Mouse (Mus musculus): ENCODE measurements around the gene Psmb2. TPM values are rescaled to one million over a fixed set of nuclear protein-coding genes. Genes with fewer than 3 reads are reported as not detected.

Psmb2 gene
- 269 and 289 TPM in 2 replicates for total RNA-seq (2014; fragmentation: Nextera tagmentation)
- 199 and 210 TPM in 2 replicates for total RNA-seq (2017)
- polyA plus RNA-seq (2012), result 142 and 179 TPM in 2 replicates

GRCm38 (mm10) chr4:126677054-126678003, at the start of gene Psmb2:
Gene Psmb2 (plus strand): TSS chr4:126677630.
- peak within 1 kb of the TSS; percentile 100 for H3K4me3 ChIP-seq (ENCODE audit: low read depth, low read length)
- peak; percentile 66 for ATAC-seq (ENCODE audit: extremely low read depth, insufficient number of reproducible peaks, low FRiP score, poor library complexity, severe bottlenecking)

GRCm38 (mm10) chr4:126631922-126632321, 45.5 kb upstream of the Psmb2 start:
- no peak for DNase-seq (ENCODE audit: low spot score)
- H3K36me3 ChIP-seq (replicated peaks), result no peaks in the 10 kb centered on the region
- no peaks in the 10 kb centered on the region for H3K9me3 ChIP-seq (replicated peaks)
- no peaks in the 10 kb centered on the region for H3K4me1 ChIP-seq (ENCODE audit: insufficient read depth, low read depth, low read length)
- TF ChIP-seq GATA1 (IDR thresholded peaks at IDR 0.05; ENCODE audit: borderline replicate concordance, low read length) (no peak), CTCF (IDR thresholded peaks at IDR 0.05; ENCODE audit: low read depth, low read length) (no peak), GATA2 (IDR thresholded peaks at IDR 0.05; ENCODE audit: borderline replicate concordance, low read depth, low read length) (no peak), POLR2AphosphoS5 (IDR thresholded peaks at IDR 0.05; ENCODE audit: insufficient replicate concordance, low read depth, low read length) (no peak), TAL1 (conservative IDR thresholded peaks at IDR 0.05; ENCODE audit: low read depth, low read length) (no peak)
- H3K4me3 ChIP-seq (ENCODE audit: low read depth, low read length), result no peak overlapping the region
- ATAC-seq (ENCODE audit: extremely low read depth, insufficient number of reproducible peaks, low FRiP score, poor library complexity, severe bottlenecking), result no peak
- peaks cover 16% of the 10 kb centered on the region for H3K27me3 ChIP-seq (ENCODE audit: insufficient read depth, low read length)

More at GRCm38 (mm10) chr4:126677054-126678003, at the start of gene Psmb2:
- no peaks in the 10 kb centered on the region for H3K9me3 ChIP-seq (replicated peaks)
- 0 out of 2 replicates have a peak, but pooled peaks cover 6% of the 10 kb centered on the region for H3K27me3 ChIP-seq (ENCODE audit: insufficient read depth, low read length)
- peak; percentile 89 for DNase-seq (ENCODE audit: low spot score)
- H3K36me3 ChIP-seq (replicated peaks), result peaks cover 25% of the 10 kb centered on the region
- TF ChIP-seq CTCF (IDR thresholded peaks at IDR 0.05; ENCODE audit: low read depth, low read length), result no peak
- TF ChIP-seq GATA2 (IDR thresholded peaks at IDR 0.05; ENCODE audit: borderline replicate concordance, low read depth, low read length), result no peak
- no peak for TF ChIP-seq POLR2AphosphoS5 (IDR thresholded peaks at IDR 0.05; ENCODE audit: insufficient replicate concordance, low read depth, low read length)
- TF ChIP-seq GATA1 (IDR thresholded peaks at IDR 0.05; ENCODE audit: borderline replicate concordance, low read length), result no peak
- TF ChIP-seq TAL1 (conservative IDR thresholded peaks at IDR 0.05; ENCODE audit: low read depth, low read length), result no peak
- H3K4me1 ChIP-seq (ENCODE audit: insufficient read depth, low read depth, low read length), result peaks cover 29% of the 10 kb centered on the region

GRCm38 (mm10) chr4:126632668-126633067, 44.8 kb upstream of the Psmb2 start:
- TF ChIP-seq TAL1 (conservative IDR thresholded peaks at IDR 0.05; ENCODE audit: low read depth, low read length) (no peak), GATA1 (IDR thresholded peaks at IDR 0.05; ENCODE audit: borderline replicate concordance, low read length) (no peak), GATA2 (IDR thresholded peaks at IDR 0.05; ENCODE audit: borderline replicate concordance, low read depth, low read length) (no peak), CTCF (IDR thresholded peaks at IDR 0.05; ENCODE audit: low read depth, low read length) (no peak), POLR2AphosphoS5 (IDR thresholded peaks at IDR 0.05; ENCODE audit: insufficient replicate concordance, low read depth, low read length) (no peak)

GRCm38 (mm10) chr4:126636330-126636729, 41.1 kb upstream of the Psmb2 start:
- H3K4me3 ChIP-seq (ENCODE audit: low read depth, low read length), result no peak overlapping the region
- DNase-seq (ENCODE audit: low spot score) (no peak), ATAC-seq (ENCODE audit: extremely low read depth, insufficient number of reproducible peaks, low FRiP score, poor library complexity, severe bottlenecking) (no peak)
- H3K4me1 ChIP-seq (ENCODE audit: insufficient read depth, low read depth, low read length), result no peaks in the 10 kb centered on the region
- H3K36me3 ChIP-seq (replicated peaks), result no peaks in the 10 kb centered on the region
- H3K9me3 ChIP-seq (replicated peaks), result no peaks in the 10 kb centered on the region
- peaks cover 22% of the 10 kb centered on the region for H3K27me3 ChIP-seq (ENCODE audit: insufficient read depth, low read length)
- no peak for TF ChIP-seq TAL1 (conservative IDR thresholded peaks at IDR 0.05; ENCODE audit: low read depth, low read length)
- no peak for TF ChIP-seq POLR2AphosphoS5 (IDR thresholded peaks at IDR 0.05; ENCODE audit: insufficient replicate concordance, low read depth, low read length)
- TF ChIP-seq GATA1 (IDR thresholded peaks at IDR 0.05; ENCODE audit: borderline replicate concordance, low read length), result no peak
- TF ChIP-seq CTCF (IDR thresholded peaks at IDR 0.05; ENCODE audit: low read depth, low read length), result no peak
- no peak for TF ChIP-seq GATA2 (IDR thresholded peaks at IDR 0.05; ENCODE audit: borderline replicate concordance, low read depth, low read length)

More at GRCm38 (mm10) chr4:126632668-126633067, 44.8 kb upstream of the Psmb2 start:
- no peaks in the 10 kb centered on the region for H3K36me3 ChIP-seq (replicated peaks)
- no peaks in the 10 kb centered on the region for H3K9me3 ChIP-seq (replicated peaks)
- H3K4me3 ChIP-seq (ENCODE audit: low read depth, low read length), result no peak overlapping the region
- DNase-seq (ENCODE audit: low spot score) (no peak), ATAC-seq (ENCODE audit: extremely low read depth, insufficient number of reproducible peaks, low FRiP score, poor library complexity, severe bottlenecking) (no peak)
- H3K27me3 ChIP-seq (ENCODE audit: insufficient read depth, low read length), result peaks cover 14% of the 10 kb centered on the region
- no peaks in the 10 kb centered on the region for H3K4me1 ChIP-seq (ENCODE audit: insufficient read depth, low read depth, low read length)

GRCm38 (mm10) chr4:126637446-126637845, 40.0 kb upstream of the Psmb2 start:
- Histone ChIP-seq H3K9me3 (replicated peaks) (no peaks in the 10 kb centered on the region), H3K4me1 (ENCODE audit: insufficient read depth, low read depth, low read length) (no peaks in the 10 kb centered on the region), H3K36me3 (replicated peaks) (no peaks in the 10 kb centered on the region), H3K4me3 (ENCODE audit: low read depth, low read length) (no peak overlapping the region), H3K27me3 (ENCODE audit: insufficient read depth, low read length) (peaks cover 29% of the 10 kb centered on the region)
- DNase-seq (ENCODE audit: low spot score) (no peak), ATAC-seq (ENCODE audit: extremely low read depth, insufficient number of reproducible peaks, low FRiP score, poor library complexity, severe bottlenecking) (no peak)
- no peak for TF ChIP-seq TAL1 (conservative IDR thresholded peaks at IDR 0.05; ENCODE audit: low read depth, low read length)
- TF ChIP-seq GATA2 (IDR thresholded peaks at IDR 0.05; ENCODE audit: borderline replicate concordance, low read depth, low read length), result no peak

- Histone ChIP-seq H3K4me3 (ENCODE audit: low read depth, low read length) (no peak overlapping the region), H3K4me1 (ENCODE audit: insufficient read depth, low read depth, low read length) (no peaks in the 10 kb centered on the region), H3K9me3 (replicated peaks) (no peaks in the 10 kb centered on the region), H3K36me3 (replicated peaks) (no peaks in the 10 kb centered on the region), H3K27me3 (ENCODE audit: insufficient read depth, low read length) (peaks cover 29% of the 10 kb centered on the region)
- ATAC-seq (ENCODE audit: extremely low read depth, insufficient number of reproducible peaks, low FRiP score, poor library complexity, severe bottlenecking) (no peak), DNase-seq (ENCODE audit: low spot score) (no peak)
- no peak for TF ChIP-seq GATA2 (IDR thresholded peaks at IDR 0.05; ENCODE audit: borderline replicate concordance, low read depth, low read length)
- no peak for TF ChIP-seq GATA1 (IDR thresholded peaks at IDR 0.05; ENCODE audit: borderline replicate concordance, low read length)
- no peak for TF ChIP-seq TAL1 (conservative IDR thresholded peaks at IDR 0.05; ENCODE audit: low read depth, low read length)
- TF ChIP-seq CTCF (IDR thresholded peaks at IDR 0.05; ENCODE audit: low read depth, low read length), result no peak
- TF ChIP-seq POLR2AphosphoS5 (IDR thresholded peaks at IDR 0.05; ENCODE audit: insufficient replicate concordance, low read depth, low read length), result no peak
Observed at GRCm38 (mm10) chr4:126639339-126639738, 38.1 kb upstream of the Psmb2 start.

Measured in G1E (cell line).